Mouse (Mus musculus) lung, adult 18-20 months (tissue): ENCODE measurements around the gene Xrcc1.
A peak's percentile ranks its signal among the peaks of the same experiment; 100 is the strongest.
"Not testable (repeated sequence)": the region's sequence is repeated elsewhere in the genome, so short reads cannot be mapped to it uniquely, and the experiment has no call there.

Source experiments
- DNase-seq, 2 experiments: peaks; one replicate each; pipeline ENCODE4 v3.0.0; 2022; ENCODE audit warnings: mixed read lengths in 2 of 2

Gene Xrcc1

GRCm38 (mm10) chr7:24608017-24608416, 61.9 kb downstream of the Xrcc1 start:
- DNase-seq: peak; percentile 74 to 77

- no peak for DNase-seq
Observed at GRCm38 (mm10) chr7:24608561-24608960, 62.5 kb downstream of the Xrcc1 start.

- peak; percentile 77 for DNase-seq
Observed at GRCm38 (mm10) chr7:24610144-24610878, 64.2 kb downstream of the Xrcc1 start, which contains the start of gene Phldb3. Gene Phldb3 (plus strand): TSS chr7:24610763.

- peak; percentile 96 to 97 for DNase-seq
Observed at GRCm38 (mm10) chr7:24610879-24611494, 64.9 kb downstream of the Xrcc1 start.

GRCm38 (mm10) chr7:24611709-24612108, 65.6 kb downstream of the Xrcc1 start:
- no peak for DNase-seq

GRCm38 (mm10) chr7:24612308-24612910, 66.3 kb downstream of the Xrcc1 start:
- no peak for DNase-seq

GRCm38 (mm10) chr7:24614816-24615215, 68.7 kb downstream of the Xrcc1 start:
- no peak for DNase-seq

GRCm38 (mm10) chr7:24617763-24618162, 71.7 kb downstream of the Xrcc1 start:
- DNase-seq: no peak

- not testable (repeated sequence) for DNase-seq
Observed at GRCm38 (mm10) chr7:24618374-24618773, 72.3 kb downstream of the Xrcc1 start.

- DNase-seq: no peak
Observed at GRCm38 (mm10) chr7:24619671-24620397, 73.7 kb downstream of the Xrcc1 start.

GRCm38 (mm10) chr7:24621193-24621592, 75.1 kb downstream of the Xrcc1 start:
- DNase-seq: no peak

GRCm38 (mm10) chr7:24622967-24623366, 76.9 kb downstream of the Xrcc1 start:
- no peak for DNase-seq
